Mouse (Mus musculus) bone marrow macrophage, adult 2 months (primary cell): ENCODE results near the gene Htra3. TPM values are rescaled to one million over a fixed set of nuclear protein-coding genes. Genes with fewer than 3 reads are reported as not detected.

Source experiments
- H3K27ac ChIP-seq: 2 replicates; pipeline ENCODE4 v1.5.1; 2012; ENCODE audit warnings: low read depth, low read length; ENCODE audit not compliant: insufficient read depth
- H3K4me1 ChIP-seq: 2 replicates; pipeline ENCODE4 v1.6.1; 2012; ENCODE audit warnings: low read length; ENCODE audit not compliant: control insufficient read depth, insufficient read depth
- H3K4me3 ChIP-seq: 2 replicates; pipeline ENCODE4 v1.5.1; 2012; ENCODE audit warnings: mild to moderate bottlenecking, low read length, moderate library complexity; ENCODE audit not compliant: insufficient read depth
- CTCF ChIP-seq: IDR thresholded peaks from 2 replicates; pipeline ENCODE4 v1.5.1; 2012; ENCODE audit warnings: low read depth, mild to moderate bottlenecking, low read length, moderate library complexity
- POLR2A ChIP-seq: IDR thresholded peaks from 2 replicates; pipeline ENCODE4 v1.6.1; 2012; ENCODE audit warnings: mild to moderate bottlenecking, low read depth, low read length, borderline replicate concordance
- polyA plus RNA-seq: library from polyadenylated mRNA; stranded (reverse); fragments of >200 nt; gene quantifications from 2 replicates; pipeline ENCODE4 v1.2.4, GENCODE M21; 2012; ENCODE audit not compliant: missing spikeins, insufficient read depth, insufficient read length

Htra3 gene
- polyA plus RNA-seq, 1 experiment = 0.98 TPM

DNA sequence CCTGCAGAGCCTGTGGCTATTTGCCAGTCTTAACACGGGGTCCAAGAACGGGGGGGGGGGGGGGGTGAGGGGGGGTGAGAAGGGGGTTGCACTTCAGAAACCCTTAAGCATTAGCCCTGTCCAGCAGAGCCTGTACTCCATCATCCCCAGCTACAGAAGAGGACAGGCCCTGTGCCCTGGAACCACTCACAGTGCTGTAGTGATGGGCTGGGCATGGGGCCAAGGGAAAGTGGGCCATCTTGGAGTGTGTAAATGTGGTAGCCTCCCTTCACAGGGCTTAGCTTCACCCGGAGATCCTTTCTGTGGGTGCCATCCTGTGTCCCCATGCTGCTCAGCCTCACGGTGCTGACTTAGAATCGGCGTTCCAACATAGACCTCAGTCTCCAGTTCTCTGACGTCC, 71.8 kb downstream of the Htra3 start:
- TF ChIP-seq CTCF (no peak), POLR2A (no peak)
- Histone ChIP-seq H3K27ac (no peak overlapping the region), H3K4me3 (no peak overlapping the region), H3K4me1 (peaks cover 10% of the 10 kb centered on the region; the same call in 1 of the 2 replicates)

DNA sequence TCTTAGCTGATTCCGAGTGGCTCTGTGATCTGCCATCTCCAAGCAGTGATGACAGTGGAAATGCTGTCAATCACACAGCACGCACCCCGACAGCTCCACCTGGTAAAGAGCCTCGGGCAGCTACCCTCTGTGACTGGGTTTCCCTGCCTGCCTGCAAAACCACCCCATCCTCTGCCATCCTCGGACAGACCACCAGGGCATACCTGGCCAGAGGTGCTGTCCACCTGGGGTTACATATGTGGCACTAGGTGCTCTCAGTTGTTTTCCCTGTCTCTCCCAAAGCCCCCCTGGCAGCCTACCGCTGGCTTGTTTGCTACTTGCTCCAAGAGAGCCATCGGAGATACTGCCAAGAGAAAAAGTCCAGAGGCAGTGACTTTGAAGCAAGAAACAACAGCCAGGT, 72.8 kb downstream of the Htra3 start:
- TF ChIP-seq CTCF = no peak
- TF ChIP-seq POLR2A = no peak
- Histone ChIP-seq H3K4me3 (no peak overlapping the region), H3K27ac (no peak overlapping the region), H3K4me1 (peaks cover 10% of the 10 kb centered on the region; the same call in 1 of the 2 replicates)

- peaks cover 10% of the 10 kb centered on the region; the same call in 1 of the 2 replicates for H3K4me1 ChIP-seq
- no peak overlapping the region for H3K4me3 ChIP-seq
- no peak overlapping the region for H3K27ac ChIP-seq
- TF ChIP-seq CTCF (no peak), POLR2A (no peak)
These were observed 74.2 kb downstream of the Htra3 start for GRCm38 (mm10) chr5:35605355-35605754.

Other genes starting within 250 kb of the Htra3 start
- not detected in 2 replicates for gene Cpz, start 154.1 kb downstream of the Htra3 start, polyA plus RNA-seq
- 5.2 and 6.8 TPM in 2 replicates for gene Trmt44, start 104.7 kb downstream of the Htra3 start, polyA plus RNA-seq
- 86.6 and 110 TPM in 2 replicates for gene Acox3, start 96.7 kb downstream of the Htra3 start, polyA plus RNA-seq
- gene Sh3tc1, start 60.2 kb upstream of the Htra3 start, polyA plus RNA-seq = 18.2 and 23.0 TPM in 2 replicates
- gene Ablim2, start 78.1 kb upstream of the Htra3 start, polyA plus RNA-seq = 3.4 and 5.6 TPM in 2 replicates
- gene Afap1, start 213.5 kb upstream of the Htra3 start, polyA plus RNA-seq = 0.95 and 2.0 TPM in 2 replicates